Mouse (Mus musculus) spleen, adult 2 months (tissue): ENCODE data around the gene Plvap.

Source experiments
- CTCF ChIP-seq: fragments of 200-500 bp; IDR thresholded peaks from 2 replicates; pipeline ENCODE4 v1.5.1; 2011; ENCODE audit warnings: mild to moderate bottlenecking, inconsistent platforms; ENCODE audit not compliant: insufficient read depth, insufficient read length, insufficient replicate concordance; ENCODE audit errors: extremely low read depth
- POLR2A ChIP-seq: fragments of 200-500 bp; IDR thresholded peaks from 2 replicates; pipeline ENCODE4 v1.6.1; 2011; ENCODE audit warnings: low read depth, low read length, inconsistent platforms

DNA sequence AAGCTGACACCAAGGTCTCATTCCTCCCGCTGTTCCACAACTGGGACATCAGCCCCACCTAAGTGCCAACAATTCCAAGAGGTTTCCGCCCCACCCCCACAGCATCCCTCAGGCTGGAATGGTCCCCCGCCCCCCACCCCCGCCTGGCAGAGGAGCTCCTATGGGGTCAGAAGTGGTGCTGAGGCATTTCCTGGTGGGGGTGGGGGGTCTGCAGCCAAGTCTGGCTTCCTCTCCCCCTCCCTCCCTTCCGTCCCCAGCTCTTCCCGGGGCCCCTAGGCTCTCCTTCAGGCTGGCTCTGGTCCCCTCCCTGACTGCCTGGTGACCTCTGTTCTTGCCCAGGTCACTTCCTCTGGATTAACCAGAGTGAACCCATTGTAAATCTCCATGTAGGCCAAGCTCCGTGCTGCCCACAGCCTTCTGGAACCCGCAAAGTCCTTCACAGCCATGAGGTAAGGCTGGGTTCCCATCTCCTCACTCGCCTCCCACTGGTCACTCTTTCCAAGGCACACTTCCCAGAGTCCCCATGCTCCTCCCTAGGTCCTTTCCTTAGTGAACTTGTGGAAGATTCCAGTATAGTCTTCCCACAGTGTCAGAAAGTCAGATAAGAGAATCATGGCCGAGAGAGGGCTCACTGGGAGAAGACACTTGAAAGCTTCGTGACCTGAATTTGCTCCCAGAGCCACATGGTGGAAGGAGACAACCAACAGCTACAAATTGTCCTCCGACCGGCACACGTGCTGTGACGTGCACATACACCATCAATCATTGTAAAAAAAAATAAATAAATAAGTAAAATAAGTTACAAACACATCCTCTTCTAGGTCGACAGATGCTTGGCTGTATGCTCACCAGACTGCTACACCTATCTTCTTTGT lies 12.5 kb downstream of the Plvap start:
- TF ChIP-seq CTCF, result no peak
- no peak for TF ChIP-seq POLR2A
